Mouse (Mus musculus): ENCODE data around the gene Arrdc1.

The Arrdc1 gene

GRCm38 (mm10) chr2:24925284-24925683 lies 9.8 kb downstream of the Arrdc1 start:
- DNase-seq (ENCODE audit: low read depth, low spot score), result no peak

- DNase-seq (ENCODE audit: low read depth, low spot score), result peak; percentile 40
Measured at GRCm38 (mm10) chr2:24923561-24923960, 11.5 kb downstream of the Arrdc1 start.

DNA sequence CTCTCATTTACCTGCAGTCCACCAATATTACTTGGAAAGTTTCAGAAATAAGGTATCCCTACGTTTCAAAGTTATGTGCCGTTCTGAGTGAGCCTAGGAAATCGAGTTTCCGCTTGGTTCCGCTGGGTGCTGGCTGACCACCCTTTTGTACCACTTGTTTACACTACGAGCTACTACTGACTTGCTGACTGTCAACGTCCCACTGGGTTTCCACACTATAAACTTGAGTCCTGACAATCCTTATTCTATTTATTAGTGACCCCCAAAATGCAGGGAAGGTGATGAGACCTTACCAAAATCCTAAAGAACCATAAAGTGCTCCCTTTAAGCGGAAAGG lies 15.2 kb downstream of the Arrdc1 start:
- no peak for DNase-seq (ENCODE audit: low read depth, low spot score)

- DNase-seq (ENCODE audit: low read depth, low spot score), result peak; percentile 97
Measured at GRCm38 (mm10) chr2:24918930-24919838, 15.9 kb downstream of the Arrdc1 start, which contains the start of gene Ehmt1. Ehmt1 (minus strand) TSS chr2:24919614.

DNA sequence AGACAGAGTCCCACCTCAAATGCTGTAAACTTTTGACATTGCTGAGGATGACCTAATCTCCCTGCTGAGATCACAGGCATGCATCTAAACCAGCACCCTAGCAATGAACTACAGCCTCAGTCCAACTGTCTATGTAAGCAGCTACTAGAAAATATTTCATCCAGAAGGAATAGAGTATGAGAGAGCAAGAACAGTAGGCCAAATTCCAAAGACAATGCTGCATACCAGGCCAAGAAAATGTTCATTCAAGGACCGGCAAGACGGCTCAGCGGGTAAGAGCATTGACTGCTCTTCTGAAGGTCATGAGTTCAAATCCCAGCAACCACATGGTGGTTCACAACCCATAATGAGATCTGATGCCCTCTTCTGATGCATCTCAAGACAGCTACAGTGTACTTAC lies 20.3 kb downstream of the Arrdc1 start:
- DNase-seq (ENCODE audit: low read depth, low spot score), result no peak

DNA sequence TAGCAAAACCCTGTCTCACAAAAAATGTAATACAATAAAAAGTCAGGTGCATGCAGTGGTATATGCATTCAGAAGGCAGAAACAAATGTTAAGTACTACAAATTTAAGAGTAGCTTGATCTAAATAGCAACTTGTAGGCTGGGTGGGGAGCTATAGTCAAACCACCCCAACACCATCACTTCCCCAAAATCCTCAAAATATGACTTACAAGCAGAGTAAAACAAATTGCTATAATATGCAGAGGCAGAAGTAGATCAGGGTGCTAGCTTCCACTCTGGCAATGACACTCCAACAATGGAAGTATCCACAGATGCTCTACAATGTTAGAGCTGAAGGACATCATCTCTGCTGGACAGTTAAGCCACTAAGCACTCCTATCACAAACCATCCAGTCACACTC lies 22.5 kb downstream of the Arrdc1 start:
- DNase-seq (ENCODE audit: low read depth, low spot score), result no peak

DNA sequence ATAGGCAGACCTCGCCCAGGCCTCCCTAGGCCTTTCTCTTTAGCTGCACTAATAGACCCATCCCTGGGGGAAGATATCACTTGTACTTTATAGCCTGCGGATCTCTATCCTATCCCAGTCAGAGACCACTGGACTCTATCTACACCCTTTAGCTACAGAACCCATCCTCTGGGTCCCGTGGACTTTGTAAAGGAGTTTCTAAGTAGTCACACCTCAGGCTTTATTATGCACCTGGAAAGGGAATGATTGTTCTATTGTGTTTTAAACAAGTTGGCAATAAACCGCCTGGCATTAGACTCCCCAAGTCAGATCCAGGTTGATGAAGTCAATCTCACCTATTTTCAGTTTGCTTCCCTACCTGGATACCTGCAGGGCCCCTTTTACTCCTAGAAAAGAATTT lies 22.9 kb downstream of the Arrdc1 start:
- DNase-seq (ENCODE audit: low read depth, low spot score), result no peak

GRCm38 (mm10) chr2:24910481-24910880 lies 24.6 kb downstream of the Arrdc1 start:
- DNase-seq (ENCODE audit: low read depth, low spot score), result no peak

DNA sequence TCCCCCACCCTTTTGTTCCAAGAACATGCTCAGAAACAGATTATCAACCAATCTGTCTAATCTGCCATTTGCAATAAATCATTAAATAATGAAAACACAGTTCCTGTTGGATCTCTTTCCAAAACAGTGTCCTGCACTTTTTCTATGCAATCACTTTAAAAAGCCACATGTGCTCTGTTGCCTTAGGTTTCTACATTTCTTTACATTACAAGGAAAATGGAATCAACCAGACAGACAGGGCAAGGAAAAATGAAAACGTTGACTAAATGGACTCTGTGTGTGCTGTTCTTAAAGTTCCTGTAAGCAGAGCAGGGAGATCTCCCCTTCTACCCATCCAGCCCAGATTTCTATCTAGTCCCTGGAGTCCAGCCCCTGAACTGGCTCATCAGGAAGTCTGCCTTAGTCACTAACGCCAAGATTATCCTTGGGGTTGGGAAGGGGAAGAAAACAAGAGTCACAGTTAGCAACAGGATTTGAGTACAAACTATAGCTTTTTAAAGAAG lies 29.3 kb downstream of the Arrdc1 start:
- DNase-seq (ENCODE audit: low read depth, low spot score), result peak; percentile 27

GRCm38 (mm10) chr2:24904823-24905652 lies 30.0 kb downstream of the Arrdc1 start:
- DNase-seq (ENCODE audit: low read depth, low spot score), result peak; percentile 42

DNA sequence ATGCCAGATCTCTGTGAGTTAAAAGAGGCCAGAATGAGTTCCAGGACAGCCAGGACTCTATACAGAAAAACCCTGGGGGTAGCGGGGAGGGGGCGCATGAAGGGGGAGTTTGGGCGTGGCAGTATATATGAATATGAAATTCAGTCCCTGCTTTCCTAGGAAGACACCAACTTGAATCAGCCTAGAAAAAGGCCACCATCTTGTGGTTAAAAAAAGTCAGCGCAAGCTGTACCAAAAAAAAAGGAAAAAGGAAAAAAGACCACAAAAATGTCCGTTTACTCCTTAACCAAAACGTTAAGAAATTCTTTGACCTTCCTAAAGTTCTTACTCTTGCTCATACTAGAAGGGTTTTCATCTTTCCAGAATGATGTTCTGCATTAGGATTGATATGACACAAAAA lies 32.1 kb downstream of the Arrdc1 start:
- DNase-seq (ENCODE audit: low read depth, low spot score), result no peak

- DNase-seq (ENCODE audit: low read depth, low spot score), result peak; percentile 66
Measured at GRCm38 (mm10) chr2:24901055-24901454, 34.0 kb downstream of the Arrdc1 start.

- DNase-seq (ENCODE audit: low read depth, low spot score), result no peak
Measured at GRCm38 (mm10) chr2:24899292-24899691, 35.8 kb downstream of the Arrdc1 start.

- no peak for DNase-seq (ENCODE audit: low read depth, low spot score)
Measured at GRCm38 (mm10) chr2:24896761-24897160, 38.3 kb downstream of the Arrdc1 start.

DNA sequence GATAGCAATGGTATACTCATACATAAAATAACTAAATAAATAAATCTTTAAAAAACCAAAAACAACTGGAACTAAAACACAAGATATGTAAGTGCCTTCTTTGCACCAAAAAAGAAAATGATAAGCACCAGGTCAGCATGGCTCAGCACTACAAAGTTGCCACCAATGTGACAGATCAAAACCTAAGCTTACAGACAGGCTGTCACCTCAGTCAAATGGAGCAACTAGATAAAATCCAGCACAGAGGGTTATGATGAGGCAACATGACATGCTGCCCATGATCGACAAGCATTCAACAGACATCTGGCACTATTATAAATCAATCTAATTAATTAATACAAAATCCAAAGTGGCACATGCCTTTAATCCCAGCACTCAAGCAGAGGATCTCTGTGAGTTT lies 40.8 kb downstream of the Arrdc1 start:
- DNase-seq (ENCODE audit: low read depth, low spot score), result no peak

- DNase-seq (ENCODE audit: low read depth, low spot score), result no peak
Measured at GRCm38 (mm10) chr2:24892318-24892717, 42.7 kb downstream of the Arrdc1 start.

GRCm38 (mm10) chr2:24890541-24891447 lies 44.3 kb downstream of the Arrdc1 start:
- DNase-seq (ENCODE audit: low read depth, low spot score), result no peak

DNA sequence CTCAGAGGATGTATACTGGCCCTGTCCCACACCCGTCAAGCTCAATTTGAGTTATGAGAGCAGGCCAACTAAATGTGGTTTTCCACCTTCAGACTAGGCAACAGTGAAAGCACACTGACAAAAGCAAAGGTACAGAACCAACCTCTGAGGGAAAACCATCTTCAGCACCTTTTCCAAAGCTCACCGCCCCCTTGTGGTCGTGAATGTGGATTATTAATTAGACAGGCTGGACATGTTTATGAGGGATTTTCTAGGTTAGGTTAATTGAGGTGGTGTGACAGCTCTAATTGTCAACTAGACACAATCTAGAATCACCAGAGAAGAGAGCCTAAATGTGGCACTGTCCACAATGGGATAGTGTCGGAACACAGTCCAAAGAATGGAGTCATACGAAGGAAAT lies 46.2 kb downstream of the Arrdc1 start:
- DNase-seq (ENCODE audit: low read depth, low spot score), result no peak

DNA sequence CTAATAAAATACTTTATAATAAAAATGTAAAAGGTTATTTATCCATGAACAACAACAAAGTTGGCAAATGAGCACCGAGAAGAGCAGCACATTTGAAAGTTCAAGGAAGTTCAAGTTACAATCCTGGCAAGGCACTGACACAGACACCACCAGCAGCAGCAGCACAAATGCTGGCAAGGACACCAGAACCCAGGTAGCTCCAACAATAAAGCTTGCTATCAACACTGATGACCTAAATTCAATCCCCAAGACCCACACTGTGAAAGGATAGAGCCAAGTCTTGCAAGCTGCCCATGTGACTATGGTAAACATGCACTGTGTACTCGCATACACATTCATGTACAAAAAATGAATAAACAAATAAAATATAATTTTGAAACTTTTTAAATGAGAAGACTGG lies 54.4 kb downstream of the Arrdc1 start:
- DNase-seq (ENCODE audit: low read depth, low spot score), result no peak
